Mouse (Mus musculus) induced T-regulatory cell, adult 2 months (primary cell): ENCODE data around the gene Dedd2.

Source experiments
- DNase-seq: peaks from one replicate; pipeline ENCODE4 v3.0.0-alpha.2; 2012; ENCODE audit warnings: low read depth

The Dedd2 gene

GRCm38 (mm10) chr7:25178787-25179605, 41.4 kb downstream of the Dedd2 start:
- DNase-seq: peak; percentile 65

GRCm38 (mm10) chr7:25178317-25178716, 42.1 kb downstream of the Dedd2 start:
- peak; percentile 34 for DNase-seq

DNA sequence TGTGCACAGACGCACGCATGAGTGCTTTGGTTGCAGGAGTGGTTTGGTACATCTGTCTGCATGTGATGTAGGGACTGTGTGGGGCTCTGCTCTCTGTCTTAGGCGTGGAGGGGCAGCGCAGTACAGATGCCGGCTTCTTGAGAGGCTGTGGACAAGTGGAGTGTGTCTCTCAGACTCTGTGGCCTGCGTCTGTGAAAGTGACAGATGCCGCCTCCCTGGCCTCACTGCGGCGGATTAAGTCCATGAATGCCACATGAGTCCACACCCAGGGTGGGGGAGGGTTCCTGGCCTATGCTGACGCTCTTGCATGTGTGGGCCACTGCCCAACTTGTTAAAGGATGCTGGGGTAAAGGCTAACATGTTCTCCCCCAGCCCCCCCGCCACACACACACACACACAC, 46.1 kb downstream of the Dedd2 start:
- DNase-seq: no peak

DNA sequence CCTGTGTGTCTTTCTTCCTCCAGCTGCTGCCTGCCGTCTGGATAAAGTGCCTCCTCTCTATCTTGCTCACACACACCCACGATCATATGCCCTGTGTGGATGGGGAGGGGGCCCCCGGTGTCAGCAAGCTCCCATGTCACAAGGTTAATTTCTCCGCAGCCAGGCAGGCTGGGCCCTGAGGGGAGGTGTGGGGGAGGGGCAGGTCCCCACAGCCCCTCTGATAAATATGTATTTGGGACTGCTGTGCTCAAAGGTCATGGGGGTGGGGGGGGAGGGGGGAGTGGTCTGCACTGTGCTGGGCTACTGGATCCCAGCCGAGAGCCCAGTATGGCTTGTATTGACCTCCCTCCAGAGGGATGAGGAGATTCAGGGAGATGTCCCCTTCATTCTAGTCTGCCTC, 47.7 kb downstream of the Dedd2 start:
- no peak for DNase-seq

DNA sequence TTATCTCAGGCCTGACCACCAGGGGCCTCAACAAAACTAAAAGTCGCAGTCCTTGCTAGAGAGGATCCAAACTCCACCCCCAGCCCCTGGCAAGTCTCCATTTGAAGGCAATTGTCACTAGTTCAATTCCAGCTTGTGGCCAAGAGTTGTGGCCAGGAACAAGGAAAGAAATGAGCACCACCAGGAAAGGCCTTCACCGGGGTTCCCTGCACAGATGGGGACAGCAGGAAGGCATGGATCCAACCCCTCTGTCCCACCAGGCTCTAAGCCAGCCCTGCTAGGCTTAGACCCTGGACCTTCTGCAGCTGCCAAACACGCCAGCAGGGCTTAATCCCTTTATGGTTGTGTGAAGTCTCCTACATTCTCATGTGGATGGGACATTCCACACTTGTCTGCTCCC, 49.8 kb downstream of the Dedd2 start:
- DNase-seq: no peak

DNA sequence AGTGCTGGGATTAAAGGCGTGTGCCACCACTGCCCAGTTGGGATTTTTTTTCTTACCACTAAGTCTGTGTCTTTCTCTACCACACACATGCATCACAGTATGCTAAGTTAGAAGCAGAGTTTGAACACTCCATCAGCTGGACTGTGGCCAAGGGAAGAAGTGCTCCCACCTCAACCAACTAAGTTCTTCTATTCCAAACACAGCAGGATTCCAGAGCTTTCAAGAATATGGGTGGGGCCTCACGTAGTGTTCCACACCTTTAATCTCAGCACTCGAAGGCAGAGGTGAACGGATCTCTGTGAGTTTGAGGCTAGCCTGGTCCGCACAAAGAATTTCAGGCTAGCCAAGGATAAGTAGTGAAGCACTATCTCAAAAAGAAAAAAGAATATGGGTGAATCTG, 54.3 kb downstream of the Dedd2 start:
- DNase-seq: no peak

GRCm38 (mm10) chr7:25156158-25156648, 64.2 kb downstream of the Dedd2 start:
- no peak for DNase-seq

- DNase-seq: peak; percentile 91
Measured at GRCm38 (mm10) chr7:25155469-25156157, 64.8 kb downstream of the Dedd2 start.

DNA sequence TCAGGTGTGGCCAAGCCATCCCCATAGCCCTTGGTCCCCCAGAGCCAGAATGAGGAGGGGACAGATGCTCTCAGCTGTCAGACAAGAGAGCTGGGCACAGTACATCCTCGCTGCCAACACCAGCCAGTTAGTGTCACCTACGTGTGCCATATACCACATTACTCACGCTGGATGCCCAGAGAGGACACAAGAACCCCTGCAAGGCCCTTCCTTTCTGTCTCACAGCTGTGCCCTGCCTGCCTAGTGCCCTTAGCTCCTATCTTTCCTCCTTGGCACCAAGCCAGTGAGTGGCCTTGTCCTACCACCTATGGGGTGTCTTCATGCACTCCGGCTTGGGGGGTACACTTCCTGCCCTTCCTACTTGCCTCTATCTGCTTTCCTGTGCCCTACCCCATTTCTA, 65.8 kb downstream of the Dedd2 start:
- DNase-seq: peak; percentile 47

- DNase-seq: no peak
Measured at GRCm38 (mm10) chr7:25153841-25154240, 66.6 kb downstream of the Dedd2 start.

- DNase-seq: no peak
Measured at GRCm38 (mm10) chr7:25151916-25152556, 68.4 kb downstream of the Dedd2 start.

DNA sequence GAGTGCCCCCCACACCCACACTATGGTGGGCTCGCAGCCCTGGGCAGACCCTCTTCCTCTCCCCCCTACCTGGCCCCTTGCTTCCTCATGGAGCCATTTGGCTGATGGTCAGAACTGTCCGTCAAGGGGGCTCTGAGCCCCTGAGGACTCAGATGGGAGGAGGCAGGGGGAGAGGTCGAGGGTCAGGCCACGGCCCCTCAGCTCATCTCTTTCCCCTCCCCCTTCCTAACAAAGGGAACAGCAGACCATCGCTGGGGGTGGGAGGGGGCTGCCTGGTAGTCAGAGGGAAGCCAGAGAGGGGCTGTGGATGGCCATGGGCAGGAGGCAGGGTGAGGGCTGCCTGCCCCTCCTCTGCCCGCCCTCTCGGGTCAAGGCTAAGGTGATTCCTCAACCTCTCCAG, 69.4 kb downstream of the Dedd2 start:
- DNase-seq: no peak

GRCm38 (mm10) chr7:25150151-25150663, 70.2 kb downstream of the Dedd2 start:
- no peak for DNase-seq
